Mouse (Mus musculus) hindbrain, postnatal 0 days (tissue): ENCODE results near the gene Cyp4f39. TPM values are rescaled to one million over a fixed set of nuclear protein-coding genes. Genes with fewer than 3 reads are reported as not detected.

Source experiments
- ATAC-seq: fragments of 200-750 bp; cut with Nextera tagmentation; 2 replicates; pipeline ENCODE4 v1.8.0; 2017; ENCODE audit warnings: mild to moderate bottlenecking, moderate TSS enrichment, moderate library complexity
- DNase-seq: peaks from one replicate; pipeline ENCODE4 v3.0.0-alpha.2; 2015; ENCODE audit warnings: low spot score
- H3K27ac ChIP-seq: fragments of 300-500 bp; sonication (generic); 2 replicates; pipeline ENCODE4 v1.5.1; 2014; ENCODE audit warnings: mild to moderate bottlenecking
- H3K27me3 ChIP-seq: fragments of 300-500 bp; sonication (generic); 2 replicates; pipeline ENCODE4 v1.6.1; 2014; ENCODE audit warnings: low read length, mixed read lengths; ENCODE audit not compliant: insufficient read depth
- H3K36me3 ChIP-seq: fragments of 300-500 bp; sonication (generic); 2 replicates; pipeline ENCODE4 v1.6.1; 2014; ENCODE audit warnings: low read length, mixed read lengths; ENCODE audit not compliant: insufficient read depth
- H3K4me1 ChIP-seq: fragments of 300-500 bp; sonication (generic); 2 replicates; pipeline ENCODE4 v1.6.1; 2014; ENCODE audit warnings: antibody characterized with exemption, low read length, mixed read lengths; ENCODE audit not compliant: insufficient read depth
- H3K4me2 ChIP-seq: fragments of 300-500 bp; sonication (generic); 2 replicates; pipeline ENCODE4 v1.6.1; 2014; ENCODE audit warnings: low read depth, mild to moderate bottlenecking, low read length, moderate library complexity, mixed read lengths
- H3K4me3 ChIP-seq: fragments of 300-500 bp; sonication (generic); 2 replicates; pipeline ENCODE4 v1.5.1; 2014; ENCODE audit warnings: low read length
- H3K9ac ChIP-seq: fragments of 300-500 bp; sonication (generic); replicated peaks from 2 replicates; pipeline ENCODE4 v1.6.1; 2014; ENCODE audit warnings: mild to moderate bottlenecking, low read length, moderate library complexity, mixed read lengths
- H3K9me3 ChIP-seq: fragments of 300-500 bp; sonication (generic); 2 replicates; pipeline ENCODE4 v1.6.1; 2016; ENCODE audit warnings: low read length, mixed read lengths
- CTCF ChIP-seq: IDR thresholded peaks from 2 replicates; pipeline ENCODE4 v1.5.1; 2016; ENCODE audit warnings: antibody characterized with exemption, control low read depth, low read depth
- WGBS: fragments of 180-500 bp; shearing (Covaris S2); extraction: QIAGEN DNeasy Blood & Tissue Kit; methylation state at CpG from one replicate; pipeline ENCODE4 v1.1.7; 2014; 5-methylcytosine and 5-hydroxymethylcytosine counted together
- polyA plus RNA-seq: library from polyadenylated mRNA; unstranded; fragments of >200 nt; fragmentation: Nextera tagmentation; extraction: Ambion mirVana; gene quantifications from 2 replicates; pipeline ENCODE4 v1.2.1, GENCODE M21; 2015
- total RNA-seq: library from RNA; depleted of rRNA; stranded (reverse); fragments of >200 nt; gene quantifications from 2 replicates; pipeline ENCODE4 v1.2.3, GENCODE M21; 2014; rRNA removed

The Cyp4f39 gene
- total RNA-seq (3.8 and 4.0 TPM in 2 replicates), polyA plus RNA-seq (1.3 TPM in 2 replicates)

- Histone ChIP-seq H3K27ac (no peak within 1 kb of the TSS), H3K4me2 (peak within 1 kb of the TSS; percentile 55), H3K27me3 (no peaks in the 10 kb centered on the region), H3K4me1 (peaks cover 6% of the 10 kb centered on the region; the same call in 1 of the 2 replicates), H3K4me3 (peak within 1 kb of the TSS; percentile 22), H3K9ac (0 out of 2 replicates have a peak within 1 kb of the TSS, but pooled peaks have one; percentile 3), H3K9me3 (no peaks in the 10 kb centered on the region), H3K36me3 (no peaks in the 10 kb centered on the region)
- 3% methylated on average over 19 of the region's 19 CpGs for WGBS
- DNase-seq = peak; percentile 4
- no peak for ATAC-seq
- no peak for TF ChIP-seq CTCF
Measured at GRCm38 (mm10) chr17:32452482-32452881, at the start of gene Cyp4f39. Cyp4f39 (plus strand) TSS chr17:32452723.

- no peaks in the 10 kb centered on the region for H3K9me3 ChIP-seq
- 76% methylated on average over 11 of the region's 11 CpGs for WGBS
- no peak overlapping the region for H3K27ac ChIP-seq
- no peak overlapping the region for H3K9ac ChIP-seq
- no peaks in the 10 kb centered on the region for H3K36me3 ChIP-seq
- H3K4me3 ChIP-seq = no peak overlapping the region
- H3K27me3 ChIP-seq = peaks cover 14% of the 10 kb centered on the region
- TF ChIP-seq CTCF = no peak
- H3K4me1 ChIP-seq = no peaks in the 10 kb centered on the region
- no peak overlapping the region for H3K4me2 ChIP-seq
- no peak for ATAC-seq
- DNase-seq = no peak
Measured at GRCm38 (mm10) chr17:32402779-32403157, 49.8 kb upstream of the Cyp4f39 start.

- H3K9me3 ChIP-seq = no peaks in the 10 kb centered on the region
- peaks cover 8% of the 10 kb centered on the region for H3K27me3 ChIP-seq
- ATAC-seq = no peak
- no peak within 1 kb of the TSS for H3K9ac ChIP-seq
- no peak within 1 kb of the TSS for H3K4me2 ChIP-seq
- H3K4me1 ChIP-seq = no peaks in the 10 kb centered on the region
- WGBS = 80% methylated on average over 8 of the region's 8 CpGs
- H3K36me3 ChIP-seq = no peaks in the 10 kb centered on the region
- no peak for DNase-seq
- no peak for TF ChIP-seq CTCF
- no peak within 1 kb of the TSS for H3K27ac ChIP-seq
- H3K4me3 ChIP-seq = no peak within 1 kb of the TSS
Measured at GRCm38 (mm10) chr17:32403417-32403816, 49.1 kb upstream of the Cyp4f39 start, which contains the start of gene Rasal3. Rasal3 (minus strand) TSS chr17:32403583.

- no peak for DNase-seq
- Histone ChIP-seq H3K36me3 (no peaks in the 10 kb centered on the region), H3K9me3 (no peaks in the 10 kb centered on the region), H3K27me3 (no peaks in the 10 kb centered on the region), H3K4me1 (no peaks in the 10 kb centered on the region), H3K27ac (no peak overlapping the region), H3K4me3 (no peak overlapping the region), H3K4me2 (no peak overlapping the region), H3K9ac (no peak overlapping the region)
- ATAC-seq = no peak
- no peak for TF ChIP-seq CTCF
- WGBS = 88% methylated on average over 6 of the region's 6 CpGs
Measured at GRCm38 (mm10) chr17:32411898-32412297, 40.6 kb upstream of the Cyp4f39 start.

- TF ChIP-seq CTCF = no peak
- Histone ChIP-seq H3K4me3 (no peak overlapping the region), H3K27me3 (no peaks in the 10 kb centered on the region), H3K36me3 (no peaks in the 10 kb centered on the region), H3K9ac (no peak overlapping the region), H3K4me2 (no peak overlapping the region), H3K4me1 (no peaks in the 10 kb centered on the region), H3K27ac (no peak overlapping the region), H3K9me3 (no peaks in the 10 kb centered on the region)
- WGBS = 49% methylated on average over 24 of the region's 24 CpGs
- DNase-seq (no peak), ATAC-seq (no peak)
Measured at GRCm38 (mm10) chr17:32415417-32416020, 37.0 kb upstream of the Cyp4f39 start.

GRCm38 (mm10) chr17:32416771-32417170 is 35.8 kb upstream of the Cyp4f39 start:
- H3K9ac ChIP-seq = no peak overlapping the region
- no peak overlapping the region for H3K4me2 ChIP-seq
- no peaks in the 10 kb centered on the region for H3K4me1 ChIP-seq
- DNase-seq (no peak), ATAC-seq (no peak)
- H3K4me3 ChIP-seq = no peak overlapping the region
- H3K27me3 ChIP-seq = no peaks in the 10 kb centered on the region
- whole genome bisulfite sequencing = 94% methylated on average over 14 of the region's 14 CpGs
- H3K9me3 ChIP-seq = no peaks in the 10 kb centered on the region
- H3K36me3 ChIP-seq = no peaks in the 10 kb centered on the region
- no peak overlapping the region for H3K27ac ChIP-seq
- no peak for TF ChIP-seq CTCF

GRCm38 (mm10) chr17:32419989-32420388 is 32.5 kb upstream of the Cyp4f39 start:
- no peak for TF ChIP-seq CTCF
- Histone ChIP-seq H3K9ac (no peak overlapping the region), H3K27me3 (no peaks in the 10 kb centered on the region), H3K27ac (no peak overlapping the region), H3K9me3 (no peaks in the 10 kb centered on the region), H3K4me2 (no peak overlapping the region), H3K4me3 (no peak overlapping the region), H3K4me1 (no peaks in the 10 kb centered on the region), H3K36me3 (no peaks in the 10 kb centered on the region)
- ATAC-seq (no peak), DNase-seq (no peak)
- WGBS = 66% methylated on average over 2 of the region's 2 CpGs
